Mouse (Mus musculus): ENCODE results near the gene Eif4e2.

GRCm38 (mm10) chr1:87227160-87227550, 13.4 kb downstream of the Eif4e2 start:
- TF ChIP-seq CTCF (IDR thresholded peaks at IDR 0.05; ENCODE audit: extremely low read depth, insufficient read length, insufficient replicate concordance, low read depth, low read length): no peak
- no peak for TF ChIP-seq POLR2A (IDR thresholded peaks at IDR 0.05; ENCODE audit: low read depth, low read length)
